Mouse (Mus musculus) layer of hippocampus, adult 2 months (tissue): ENCODE results near the gene Mmp14. TPM values are rescaled to one million over a fixed set of nuclear protein-coding genes. Genes with fewer than 3 reads are reported as not detected.

Source experiments
- DNase-seq, 2 experiments: peaks; one replicate each; pipeline ENCODE4 v3.0.0; 2022; ENCODE audit warnings: low spot score in 2 of 2
- H3K27ac ChIP-seq: fragments of 200-600 bp; 2 replicates; pipeline ENCODE4 v1.8.1; 2022
- H3K4me3 ChIP-seq: fragments of 200-600 bp; 2 replicates; pipeline ENCODE4 v1.8.1; 2022; ENCODE audit warnings: mild to moderate bottlenecking
- CTCF ChIP-seq: fragments of 200-600 bp; conservative IDR thresholded peaks from 2 replicates; pipeline ENCODE4 v1.8.1; 2022; ENCODE audit warnings: antibody characterized with exemption, mild to moderate bottlenecking, moderate library complexity
- total RNA-seq, 2 experiments: library from RNA; stranded (reverse); gene quantifications; 2 replicates each; pipeline ENCODE4 v1.2.3; 2021

The Mmp14 gene
- total RNA-seq, 2 experiments from 2014 or later, result 16.1 to 18.4 TPM

DNA sequence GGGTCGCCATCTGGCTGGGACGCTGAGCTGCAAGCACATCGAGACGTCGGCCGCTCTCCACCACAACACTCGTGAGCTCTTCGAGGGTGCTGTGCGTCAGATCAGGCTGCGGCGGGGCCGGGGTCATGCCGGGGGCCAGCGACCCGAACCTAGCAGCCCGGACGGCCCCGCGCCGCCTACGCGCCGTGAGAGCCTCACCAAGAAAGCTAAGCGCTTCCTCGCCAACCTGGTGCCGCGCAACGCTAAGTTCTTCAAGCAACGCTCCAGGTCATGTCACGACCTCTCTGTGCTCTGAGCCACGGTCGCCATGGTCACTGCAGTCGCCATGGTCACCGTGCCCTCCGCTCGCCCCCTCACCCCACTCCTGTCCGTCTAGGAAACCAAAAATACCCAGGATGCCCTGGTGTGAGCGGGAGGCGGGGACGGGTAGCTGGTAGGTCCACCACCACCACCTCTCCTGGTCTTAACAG is 48.1 kb downstream of the Mmp14 start:
- no peak for DNase-seq
- peak overlapping the region; percentile 56; the same call in 1 of the 2 replicates for H3K27ac ChIP-seq
- peak overlapping the region; percentile 30; the same call in 1 of the 2 replicates for H3K4me3 ChIP-seq
- TF ChIP-seq CTCF, result no peak

DNA sequence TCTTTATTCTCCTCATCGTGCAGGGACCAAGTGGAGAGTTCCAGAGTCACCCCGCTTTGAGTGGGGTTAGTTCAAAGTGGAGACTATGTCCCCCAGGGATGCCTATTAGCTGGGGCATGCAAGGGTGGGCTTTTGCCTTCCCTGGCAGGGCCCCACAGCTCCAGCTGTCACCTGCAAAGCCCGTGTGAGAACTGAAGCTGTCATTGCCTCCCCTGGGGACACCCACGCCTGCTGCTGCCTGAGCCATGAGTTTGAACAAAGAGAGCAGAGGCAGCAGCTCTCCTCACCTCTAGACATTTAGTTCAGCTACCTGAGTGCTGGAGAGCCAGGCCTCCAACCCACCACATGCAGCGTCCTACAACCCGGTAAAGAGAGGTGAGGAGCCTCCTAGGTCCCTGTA is 49.3 kb downstream of the Mmp14 start:
- no peak for TF ChIP-seq CTCF
- Histone ChIP-seq H3K4me3 (no peak overlapping the region), H3K27ac (peak overlapping the region; percentile 36; the same call in 1 of the 2 replicates)
- no peak for DNase-seq

DNA sequence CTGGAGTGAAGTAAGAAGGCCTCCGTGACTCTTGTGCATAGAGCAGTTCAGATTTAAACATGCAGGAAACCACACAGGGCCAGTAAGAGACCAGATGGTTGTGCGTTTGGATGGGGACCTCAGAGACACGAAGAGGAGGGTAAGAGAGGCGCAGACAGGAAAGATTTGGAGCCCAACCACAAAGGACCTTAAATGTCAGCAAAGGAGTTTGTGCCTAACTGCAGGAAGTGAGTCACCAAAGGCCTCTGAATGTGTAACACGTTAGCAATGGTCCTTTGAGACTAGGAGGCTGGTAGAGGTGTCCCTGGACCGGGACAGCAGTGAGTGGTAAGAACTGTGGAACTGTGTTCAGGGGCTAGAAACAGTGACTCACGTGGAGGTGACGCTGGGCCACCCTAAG is 50.0 kb downstream of the Mmp14 start:
- Histone ChIP-seq H3K27ac (peak overlapping the region; percentile 36; the same call in 1 of the 2 replicates), H3K4me3 (no peak overlapping the region)
- TF ChIP-seq CTCF, result no peak
- DNase-seq, result no peak

DNA sequence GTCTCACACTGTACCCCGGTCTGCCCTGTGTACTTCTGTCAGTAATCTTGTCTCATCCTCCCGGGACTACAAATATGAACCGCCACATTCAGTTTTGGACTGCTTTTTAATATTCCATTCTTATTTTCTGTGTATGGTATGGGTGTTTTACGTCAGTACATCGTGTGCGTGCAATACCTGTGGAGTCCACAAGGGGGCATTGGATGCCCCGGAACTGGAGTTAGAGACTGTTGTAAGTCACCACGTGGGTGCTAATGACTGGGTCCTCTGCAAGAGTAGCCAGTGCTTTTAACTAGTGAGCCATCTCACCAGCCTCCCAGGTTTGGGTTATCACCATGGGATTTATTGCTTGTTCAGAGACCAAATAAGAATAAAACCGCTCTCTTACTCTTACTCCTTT is 51.1 kb downstream of the Mmp14 start:
- peak; percentile 82 for TF ChIP-seq CTCF
- H3K4me3 ChIP-seq, result no peak overlapping the region
- H3K27ac ChIP-seq, result no peak overlapping the region
- DNase-seq, result no peak

DNA sequence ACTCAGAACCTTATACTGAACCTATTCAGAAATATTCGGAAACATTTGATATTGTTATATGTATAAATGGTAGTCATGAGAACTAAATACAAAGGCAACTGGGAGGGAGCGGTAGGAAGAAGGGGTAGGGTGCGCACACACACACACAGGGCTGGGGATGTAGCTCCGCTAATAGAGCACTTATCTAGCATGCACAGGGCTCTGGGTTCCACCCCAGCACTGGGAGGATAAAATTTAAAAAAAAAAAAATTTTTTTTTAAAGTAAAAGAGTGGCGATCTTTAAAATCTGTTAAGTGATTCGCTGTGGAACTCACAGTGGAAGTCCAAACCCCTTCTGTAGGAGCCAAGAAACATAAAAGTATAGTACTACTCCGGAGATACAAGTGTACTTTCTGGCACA is 54.5 kb downstream of the Mmp14 start:
- no peak overlapping the region for H3K4me3 ChIP-seq
- H3K27ac ChIP-seq, result no peak overlapping the region; the same call in 1 of the 2 replicates
- no peak for TF ChIP-seq CTCF
- DNase-seq, result no peak

DNA sequence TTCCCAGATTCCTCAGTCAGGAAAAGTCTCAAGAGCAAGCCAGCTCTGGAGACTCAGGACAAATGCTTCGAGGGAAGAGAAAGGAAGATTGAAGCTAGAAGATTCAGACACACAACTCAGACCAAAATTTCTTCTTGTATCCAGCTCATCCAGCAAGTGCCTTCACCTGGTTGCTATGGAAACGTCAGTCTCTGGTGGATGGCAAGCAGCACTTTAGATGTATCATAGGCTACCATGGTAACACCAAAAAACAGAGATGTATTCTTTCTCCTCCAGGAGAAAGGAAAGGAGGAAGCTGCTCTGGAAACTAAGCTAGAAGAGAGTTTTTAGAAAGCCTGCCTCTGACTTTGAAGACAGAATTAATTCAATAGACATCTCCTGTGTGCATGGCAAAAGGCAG is 56.3 kb downstream of the Mmp14 start:
- no peak for TF ChIP-seq CTCF
- no peak overlapping the region for H3K27ac ChIP-seq
- no peak for DNase-seq
- no peak overlapping the region for H3K4me3 ChIP-seq

DNA sequence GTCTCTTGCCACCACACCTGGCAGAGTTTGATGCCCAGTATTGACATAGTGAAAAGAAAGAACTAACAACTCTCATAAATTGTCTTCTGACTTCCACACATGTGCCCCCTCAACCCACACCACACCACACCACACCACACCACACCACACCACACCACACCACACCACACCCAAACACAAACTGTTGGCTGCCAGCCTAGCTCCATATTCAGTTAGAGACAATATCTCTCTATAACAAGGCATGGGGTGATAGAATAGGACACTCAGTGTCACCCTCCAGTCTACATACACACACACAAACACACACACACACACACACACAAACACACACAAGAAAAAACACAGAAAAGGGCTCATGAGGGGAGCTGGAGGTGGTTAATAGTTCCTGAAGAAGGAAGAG is 56.9 kb downstream of the Mmp14 start:
- DNase-seq, result no peak
- no peak overlapping the region for H3K27ac ChIP-seq
- no peak overlapping the region for H3K4me3 ChIP-seq
- TF ChIP-seq CTCF, result no peak

DNA sequence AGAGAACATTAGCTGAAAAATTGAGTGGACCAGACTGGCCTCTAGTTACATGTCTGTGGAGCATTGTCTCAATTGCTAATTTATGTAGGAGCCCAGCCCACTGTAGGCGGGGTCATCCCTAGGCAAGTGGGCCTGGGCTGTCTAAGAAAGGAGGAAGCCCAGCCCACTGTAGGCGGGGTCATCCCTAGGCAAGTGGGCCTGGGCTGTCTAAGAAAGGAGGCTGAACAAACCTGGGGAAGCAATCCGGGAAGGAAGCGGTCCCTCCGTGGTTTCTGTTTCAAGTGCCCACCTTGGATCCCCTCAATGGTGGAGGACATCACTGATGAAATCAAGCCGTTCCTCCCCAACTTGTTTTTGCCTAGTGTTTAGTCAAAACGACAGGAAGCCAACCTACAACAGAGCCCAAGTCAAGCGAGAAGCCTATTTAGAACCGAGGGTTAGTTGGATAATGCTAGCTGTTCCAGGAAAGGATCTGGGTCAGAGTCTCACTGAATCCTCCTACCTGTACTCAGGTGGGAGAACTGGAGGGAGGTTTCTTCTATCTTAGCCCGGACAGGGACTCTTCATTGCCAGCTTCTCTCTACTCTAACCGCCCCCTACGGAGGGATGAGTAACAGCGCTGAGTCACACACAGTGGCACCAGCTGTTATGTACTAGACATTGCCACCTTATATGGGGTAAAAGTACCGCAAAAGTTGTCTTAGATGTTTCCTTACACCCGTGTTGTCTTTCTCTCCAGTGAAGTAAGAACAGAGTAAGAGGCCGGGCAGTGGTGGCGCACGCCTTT is 61.1 kb downstream of the Mmp14 start:
- Histone ChIP-seq H3K4me3 (no peak overlapping the region), H3K27ac (no peak overlapping the region)
- TF ChIP-seq CTCF, result no peak
- DNase-seq, result peak in 1 of 2 experiments; percentile 52

DNA sequence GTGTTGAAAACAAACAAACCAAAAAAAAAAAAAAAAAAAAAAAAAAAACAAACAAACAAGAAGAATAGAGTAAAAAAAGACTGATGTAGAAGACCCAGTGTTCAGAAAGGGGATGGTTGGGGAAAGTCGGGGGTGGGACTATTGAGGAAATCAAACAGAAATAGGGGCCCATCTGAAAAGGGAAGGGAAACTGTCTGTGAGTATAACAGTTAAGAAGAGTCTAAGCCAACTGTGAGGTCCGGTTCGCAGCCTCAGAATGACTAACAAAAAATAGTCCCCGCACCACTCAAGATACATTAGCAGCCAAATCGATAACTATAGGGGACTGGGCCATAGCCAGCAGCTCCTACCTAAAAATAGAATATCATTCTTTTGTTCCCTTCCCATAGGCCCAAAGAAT is 61.8 kb downstream of the Mmp14 start:
- no peak for DNase-seq
- Histone ChIP-seq H3K27ac (no peak overlapping the region), H3K4me3 (no peak overlapping the region)
- TF ChIP-seq CTCF, result no peak

DNA sequence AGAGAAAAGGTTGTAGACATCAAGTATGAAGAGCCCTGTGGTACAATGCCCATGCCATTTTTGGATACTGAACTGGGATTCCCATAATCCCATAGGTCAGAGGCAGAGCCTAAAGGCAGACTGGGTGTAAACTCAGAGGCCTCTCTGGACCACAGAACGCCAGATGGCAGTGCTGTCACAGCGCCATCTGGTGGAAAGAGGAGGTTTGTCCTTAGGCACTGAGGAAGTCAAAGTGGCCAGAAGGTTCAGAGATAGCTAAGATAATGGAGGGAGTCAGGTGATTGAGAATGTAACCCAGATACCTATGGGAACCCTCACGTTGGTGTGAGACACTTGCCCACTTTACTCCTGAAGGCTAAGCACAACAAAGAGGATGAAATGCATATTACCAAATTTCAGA is 62.8 kb downstream of the Mmp14 start:
- peak; percentile 89 for TF ChIP-seq CTCF
- Histone ChIP-seq H3K4me3 (no peak overlapping the region), H3K27ac (no peak overlapping the region)
- peak; percentile 29 to 66 for DNase-seq

Other genes with a start within 250 kb of the Mmp14 start
- 100 to 1,000 TPM; 119 to 121 TPM for gene Dad1, start 177.5 kb upstream of the Mmp14 start, total RNA-seq
- 10 to 100 TPM; 49.8 to 55.1 TPM for gene Abhd4, start 177.4 kb upstream of the Mmp14 start, total RNA-seq
- not detected for gene Olfr49, start 146.7 kb upstream of the Mmp14 start, total RNA-seq
- gene Oxa1l, start 70.8 kb upstream of the Mmp14 start, total RNA-seq, result 10 to 100 TPM; 52.1 to 54.9 TPM
- 1 to 10 TPM; 1.4 to 2.0 TPM for gene Slc7a7, start 13.8 kb upstream of the Mmp14 start, total RNA-seq
- gene Mrpl52, start 4.7 kb upstream of the Mmp14 start, total RNA-seq, result 100 to 1,000 TPM in 1 of 2 experiments, 10 to 100 TPM in 1; 99.8 to 101 TPM
- gene Lrp10, start 32.5 kb downstream of the Mmp14 start, total RNA-seq, result 10 to 100 TPM; 28.5 to 30.3 TPM
- 10 to 100 TPM; 23.9 to 24.0 TPM for gene Rem2, start 44.5 kb downstream of the Mmp14 start, total RNA-seq
- gene Prmt5, start 85.9 kb downstream of the Mmp14 start, total RNA-seq, result 10 to 100 TPM; 47.3 to 53.6 TPM
- 1 to 10 TPM; 4.4 to 4.8 TPM for gene Haus4, start 123.0 kb downstream of the Mmp14 start, total RNA-seq
- gene Ajuba, start 145.9 kb downstream of the Mmp14 start, total RNA-seq, result 1 to 10 TPM; 1.1 to 1.8 TPM
- 1 to 10 TPM; 5.8 to 7.1 TPM for gene 4931414P19Rik, start 174.4 kb downstream of the Mmp14 start, total RNA-seq
- 100 to 1,000 TPM; 199 to 218 TPM for gene Psmb5, start 186.4 kb downstream of the Mmp14 start, total RNA-seq
- gene Psmb11, start 189.8 kb downstream of the Mmp14 start, total RNA-seq, result under 1 TPM; 0.22 to 0.28 TPM
- gene Gm17606, start 209.3 kb downstream of the Mmp14 start, total RNA-seq, result not detected
- gene Cdh24, start 209.8 kb downstream of the Mmp14 start, total RNA-seq, result 10 to 100 TPM; 22.5 to 27.5 TPM